Mouse (Mus musculus) frontal cortex, adult 2 months (tissue): ENCODE results near the gene Gcm2. TPM values are rescaled to one million over a fixed set of nuclear protein-coding genes. Genes with fewer than 3 reads are reported as not detected.

Experiments used
- DNase-seq, 2 experiments: peaks; one replicate each; pipeline ENCODE4 v3.0.0; 2022; ENCODE audit warnings: low spot score in 1 of 2; ENCODE audit errors: extremely low spot score in 1 of 2
- polyA plus RNA-seq: library from polyadenylated mRNA; depleted of rRNA; stranded (reverse); fragments of >200 nt; gene quantifications from 2 replicates; pipeline ENCODE4 v1.2.3, GENCODE M21; 2012; rRNA removed

Gene Gcm2
- polyA plus RNA-seq, 1 experiment = not detected

GRCm38 (mm10) chr13:41080700-41081099 lies 30.1 kb downstream of the Gcm2 start:
- DNase-seq = no peak

GRCm38 (mm10) chr13:41079859-41080258 lies 31.0 kb downstream of the Gcm2 start:
- DNase-seq = no peak

- DNase-seq = peak; percentile 35 to 78
Measured at GRCm38 (mm10) chr13:41079421-41079780, 31.4 kb downstream of the Gcm2 start, which contains the start of gene Mak. Mak (minus strand) TSS chr13:41079706.

- DNase-seq = no peak
Measured at GRCm38 (mm10) chr13:41078690-41079420, 32.0 kb downstream of the Gcm2 start.

- DNase-seq = no peak
Measured at GRCm38 (mm10) chr13:41077921-41078320, 32.9 kb downstream of the Gcm2 start.

- no peak for DNase-seq
Measured at GRCm38 (mm10) chr13:41073819-41074218, 37.0 kb downstream of the Gcm2 start.

GRCm38 (mm10) chr13:41071617-41072016 lies 39.2 kb downstream of the Gcm2 start:
- no peak for DNase-seq

- no peak for DNase-seq
Measured at GRCm38 (mm10) chr13:41067618-41068017, 43.2 kb downstream of the Gcm2 start.

- DNase-seq = no peak
Measured at GRCm38 (mm10) chr13:41051965-41052364, 58.9 kb downstream of the Gcm2 start.

Other genes with a start within 250 kb of the Gcm2 start
- 47.0 and 54.5 TPM in 2 replicates for gene Pak1ip1, start 110.0 kb downstream of the Gcm2 start, polyA plus RNA-seq
- gene Tmem14c, start 94.7 kb downstream of the Gcm2 start, polyA plus RNA-seq = 63.4 and 67.9 TPM in 2 replicates
- 1.9 TPM in 2 replicates for gene Mak, start 31.3 kb downstream of the Gcm2 start, polyA plus RNA-seq
- 0.06 and 0.16 TPM in 2 replicates for gene Sycp2l, start 3.3 kb upstream of the Gcm2 start, polyA plus RNA-seq
- gene Elovl2, start 109.4 kb upstream of the Gcm2 start, polyA plus RNA-seq = 15.2 and 16.6 TPM in 2 replicates
- 101 and 102 TPM in 2 replicates for gene Smim13, start 138.8 kb upstream of the Gcm2 start, polyA plus RNA-seq
- not detected in 2 replicates for gene Gm17364, start 162.9 kb upstream of the Gcm2 start, polyA plus RNA-seq